Mouse (Mus musculus) hindbrain, embryonic 13.5 days (tissue): ENCODE results near the gene Tspan4. TPM values are rescaled to one million over a fixed set of nuclear protein-coding genes. Genes with fewer than 3 reads are reported as not detected.
A peak's percentile ranks its signal among the peaks of the same experiment; 100 is the strongest.

ENCODE experiments used
- ATAC-seq: fragments of 200-750 bp; cut with Nextera tagmentation; 2 replicates; pipeline ENCODE4 v1.8.0; 2017; ENCODE audit warnings: moderate TSS enrichment; ENCODE audit not compliant: low FRiP score
- H3K27ac ChIP-seq: fragments of 300-500 bp; sonication (generic); 2 replicates; pipeline ENCODE4 v1.5.1; 2015; ENCODE audit warnings: inconsistent platforms, mild to moderate bottlenecking, moderate library complexity
- H3K27me3 ChIP-seq: fragments of 300-500 bp; sonication (generic); 2 replicates; pipeline ENCODE4 v1.6.1; 2015; ENCODE audit warnings: mild to moderate bottlenecking, inconsistent platforms
- H3K36me3 ChIP-seq: fragments of 300-500 bp; sonication (generic); 2 replicates; pipeline ENCODE4 v1.6.1; 2015; ENCODE audit warnings: mild to moderate bottlenecking, inconsistent platforms
- H3K4me1 ChIP-seq: fragments of 300-500 bp; sonication (generic); replicated peaks from 2 replicates; pipeline ENCODE4 v1.6.1; 2015; ENCODE audit warnings: inconsistent platforms
- H3K4me2 ChIP-seq: fragments of 300-500 bp; sonication (generic); 2 replicates; pipeline ENCODE4 v1.6.1; 2015; ENCODE audit warnings: inconsistent platforms, mild to moderate bottlenecking, moderate library complexity
- H3K4me3 ChIP-seq: fragments of 300-500 bp; sonication (generic); 2 replicates; pipeline ENCODE4 v1.5.1; 2015; ENCODE audit warnings: mild to moderate bottlenecking, inconsistent platforms
- H3K9ac ChIP-seq: fragments of 300-500 bp; sonication (generic); 2 replicates; pipeline ENCODE4 v1.6.1; 2015; ENCODE audit warnings: mild to moderate bottlenecking, inconsistent platforms
- H3K9me3 ChIP-seq: fragments of 300-500 bp; sonication (generic); 2 replicates; pipeline ENCODE4 v1.6.1; 2016; ENCODE audit warnings: inconsistent platforms
- WGBS: fragments of 180-500 bp; shearing (Covaris S2); methylation state at CpG from one replicate; pipeline ENCODE4 v1.1.7; 2015; 5-methylcytosine and 5-hydroxymethylcytosine counted together
- polyA plus RNA-seq: library from polyadenylated mRNA; unstranded; fragments of >200 nt; fragmentation: Nextera tagmentation; extraction: Ambion mirVana; gene quantifications from 2 replicates; pipeline ENCODE4 v1.2.1, GENCODE M21; 2015

Gene Tspan4
- 34.1 and 35.5 TPM in 2 replicates for polyA plus RNA-seq

- WGBS: under 1% methylated on average over 85 of the region's 87 CpGs
- ATAC-seq: peak; percentile 83
- Histone ChIP-seq H3K9ac (peak within 1 kb of the TSS; percentile 84), H3K4me3 (peak within 1 kb of the TSS; percentile 63), H3K36me3 (peaks cover 25% of the 10 kb centered on the region), H3K27me3 (peaks cover 30% of the 10 kb centered on the region), H3K4me1 (peaks cover 43% of the 10 kb centered on the region), H3K9me3 (no peaks in the 10 kb centered on the region), H3K27ac (peak within 1 kb of the TSS; percentile 88), H3K4me2 (peak within 1 kb of the TSS; percentile 85)
Measured at GRCm38 (mm10) chr7:141475011-141475804, at the start of gene Tspan4, which contains the start of gene Polr2l. Tspan4 (plus strand) TSS chr7:141475240. Polr2l (minus strand) TSS chr7:141475132.

GRCm38 (mm10) chr7:141426948-141427730, 47.9 kb upstream of the Tspan4 start:
- no peaks in the 10 kb centered on the region for H3K9me3 ChIP-seq
- ATAC-seq: no peak
- WGBS: 90% methylated on average over 12 of the region's 12 CpGs
- H3K27ac ChIP-seq: no peak overlapping the region
- H3K4me2 ChIP-seq: no peak overlapping the region
- peaks cover 28% of the 10 kb centered on the region for H3K4me1 ChIP-seq
- peak overlapping the region; percentile 39; the same call in 1 of the 2 replicates for H3K9ac ChIP-seq
- H3K36me3 ChIP-seq: peaks cover 38% of the 10 kb centered on the region
- no peak overlapping the region for H3K4me3 ChIP-seq
- no peaks in the 10 kb centered on the region for H3K27me3 ChIP-seq

- H3K4me3 ChIP-seq: peak overlapping the region; percentile 51
- peak overlapping the region; percentile 85 for H3K27ac ChIP-seq
- peaks cover 43% of the 10 kb centered on the region for H3K4me1 ChIP-seq
- peak overlapping the region; percentile 87 for H3K9ac ChIP-seq
- H3K36me3 ChIP-seq: peaks cover 53% of the 10 kb centered on the region
- H3K4me2 ChIP-seq: peak overlapping the region; percentile 75
- no peaks in the 10 kb centered on the region for H3K27me3 ChIP-seq
- no peak for ATAC-seq
- H3K9me3 ChIP-seq: no peaks in the 10 kb centered on the region
- WGBS: 56% methylated on average over 5 of the region's 5 CpGs
Measured at GRCm38 (mm10) chr7:141428701-141429100, 46.3 kb upstream of the Tspan4 start.

- peaks cover 49% of the 10 kb centered on the region for H3K4me1 ChIP-seq
- 2% methylated on average over 19 of the region's 19 CpGs for WGBS
- H3K27ac ChIP-seq: peak within 1 kb of the TSS; percentile 85
- H3K36me3 ChIP-seq: peaks cover 55% of the 10 kb centered on the region
- peak; percentile 81 for ATAC-seq
- no peaks in the 10 kb centered on the region for H3K27me3 ChIP-seq
- peak within 1 kb of the TSS; percentile 75 for H3K4me2 ChIP-seq
- H3K4me3 ChIP-seq: peak within 1 kb of the TSS; percentile 51
- H3K9ac ChIP-seq: peak within 1 kb of the TSS; percentile 87
- H3K9me3 ChIP-seq: no peaks in the 10 kb centered on the region
Measured at GRCm38 (mm10) chr7:141429310-141429709, 45.7 kb upstream of the Tspan4 start, which contains the start of gene Cend1. Cend1 (minus strand) TSS chr7:141429491.

- 64% methylated on average over 9 of the region's 9 CpGs for WGBS
- Histone ChIP-seq H3K4me2 (peak overlapping the region; percentile 75), H3K9ac (peak overlapping the region; percentile 87), H3K27ac (peak overlapping the region; percentile 85), H3K4me1 (peaks cover 56% of the 10 kb centered on the region), H3K36me3 (peaks cover 55% of the 10 kb centered on the region), H3K4me3 (peak overlapping the region; percentile 51), H3K9me3 (no peaks in the 10 kb centered on the region), H3K27me3 (no peaks in the 10 kb centered on the region)
- 0 out of 2 replicates have a peak, but pooled peaks have one; percentile 3 for ATAC-seq
Measured at GRCm38 (mm10) chr7:141429840-141430584, 45.0 kb upstream of the Tspan4 start.

- H3K36me3 ChIP-seq: peaks cover 55% of the 10 kb centered on the region
- ATAC-seq: no peak
- no peak overlapping the region for H3K4me2 ChIP-seq
- no peaks in the 10 kb centered on the region for H3K27me3 ChIP-seq
- H3K27ac ChIP-seq: no peak overlapping the region
- WGBS: 97% methylated on average over 9 of the region's 9 CpGs
- peaks cover 63% of the 10 kb centered on the region for H3K4me1 ChIP-seq
- H3K4me3 ChIP-seq: no peak overlapping the region
- no peaks in the 10 kb centered on the region for H3K9me3 ChIP-seq
- no peak overlapping the region for H3K9ac ChIP-seq
Measured at GRCm38 (mm10) chr7:141430585-141431240, 44.3 kb upstream of the Tspan4 start.

GRCm38 (mm10) chr7:141431434-141432185, 43.4 kb upstream of the Tspan4 start:
- H3K4me3 ChIP-seq: no peak overlapping the region
- no peaks in the 10 kb centered on the region for H3K27me3 ChIP-seq
- no peak overlapping the region for H3K9ac ChIP-seq
- peaks cover 49% of the 10 kb centered on the region for H3K36me3 ChIP-seq
- no peaks in the 10 kb centered on the region for H3K9me3 ChIP-seq
- H3K27ac ChIP-seq: no peak overlapping the region
- WGBS: 90% methylated on average over 19 of the region's 19 CpGs
- no peak overlapping the region for H3K4me2 ChIP-seq
- no peak for ATAC-seq
- peaks cover 72% of the 10 kb centered on the region for H3K4me1 ChIP-seq

GRCm38 (mm10) chr7:141432186-141432611, 42.8 kb upstream of the Tspan4 start:
- no peak for ATAC-seq
- peaks cover 78% of the 10 kb centered on the region for H3K4me1 ChIP-seq
- 84% methylated on average over 8 of the region's 8 CpGs for WGBS

GRCm38 (mm10) chr7:141432741-141433516, 42.1 kb upstream of the Tspan4 start:
- Histone ChIP-seq H3K4me3 (0 out of 2 replicates have a peak overlapping the region, but pooled peaks have one; percentile 64), H3K9me3 (no peaks in the 10 kb centered on the region), H3K27ac (0 out of 2 replicates have a peak overlapping the region, but pooled peaks have one; percentile 1), H3K36me3 (peaks cover 38% of the 10 kb centered on the region), H3K4me2 (peak overlapping the region; percentile 77; the same call in 1 of the 2 replicates), H3K4me1 (peaks cover 82% of the 10 kb centered on the region), H3K9ac (peak overlapping the region; percentile 83), H3K27me3 (no peaks in the 10 kb centered on the region)
- ATAC-seq: no peak
- WGBS: 85% methylated on average over 6 of the region's 6 CpGs

More at GRCm38 (mm10) chr7:141432186-141432611, 42.8 kb upstream of the Tspan4 start:
- H3K9ac ChIP-seq: no peak overlapping the region
- H3K27ac ChIP-seq: no peak overlapping the region
- no peak overlapping the region for H3K4me2 ChIP-seq
- H3K36me3 ChIP-seq: peaks cover 43% of the 10 kb centered on the region
- no peak overlapping the region for H3K4me3 ChIP-seq
- no peaks in the 10 kb centered on the region for H3K9me3 ChIP-seq
- H3K27me3 ChIP-seq: no peaks in the 10 kb centered on the region
